Mouse (Mus musculus) embryonic facial prominence, embryonic 14.5 days (tissue): ENCODE results near the gene Agpat2. TPM values are rescaled to one million over a fixed set of nuclear protein-coding genes. Genes with fewer than 3 reads are reported as not detected.

Experiments
- ATAC-seq: fragments of 200-750 bp; cut with Nextera tagmentation; 2 replicates; pipeline ENCODE4 v1.8.0; 2017; ENCODE audit warnings: low read depth, moderate number of reproducible peaks, moderate TSS enrichment
- DNase-seq: peaks from one replicate; pipeline ENCODE4 v3.0.0-alpha.2; 2015; ENCODE audit warnings: low spot score
- H3K27ac ChIP-seq: fragments of 300-500 bp; sonication (generic); replicated peaks from 2 replicates; pipeline ENCODE4 v1.5.1; 2014; ENCODE audit warnings: low read depth, mild to moderate bottlenecking, low read length, moderate library complexity
- H3K27me3 ChIP-seq: fragments of 300-500 bp; sonication (generic); replicated peaks from 2 replicates; pipeline ENCODE4 v1.6.1; 2014; ENCODE audit warnings: low read length; ENCODE audit not compliant: control insufficient read depth, insufficient read depth
- H3K36me3 ChIP-seq: fragments of 300-500 bp; sonication (generic); 2 replicates; pipeline ENCODE4 v1.6.1; 2014; ENCODE audit warnings: low read length, mixed read lengths; ENCODE audit not compliant: control insufficient read depth, insufficient read depth
- H3K4me1 ChIP-seq: fragments of 300-500 bp; sonication (generic); 2 replicates; pipeline ENCODE4 v1.6.1; 2014; ENCODE audit warnings: antibody characterized with exemption, low read length; ENCODE audit not compliant: control insufficient read depth, insufficient read depth
- H3K4me2 ChIP-seq: fragments of 300-500 bp; sonication (generic); 2 replicates; pipeline ENCODE4 v1.6.1; 2014; ENCODE audit warnings: low read depth, mild to moderate bottlenecking, low read length, moderate library complexity, mixed read lengths
- H3K4me3 ChIP-seq: fragments of 300-500 bp; sonication (generic); 2 replicates; pipeline ENCODE4 v1.5.1; 2014; ENCODE audit warnings: low read depth, mild to moderate bottlenecking, low read length
- H3K9ac ChIP-seq: fragments of 300-500 bp; sonication (generic); 2 replicates; pipeline ENCODE4 v1.6.1; 2014; ENCODE audit warnings: low read depth, mild to moderate bottlenecking, low read length, moderate library complexity, mixed read lengths
- H3K9me3 ChIP-seq: fragments of 300-500 bp; sonication (generic); 2 replicates; pipeline ENCODE4 v1.6.1; 2016; ENCODE audit warnings: low read length; ENCODE audit not compliant: control insufficient read depth
- WGBS: fragments of 180-500 bp; shearing (Covaris S2); extraction: QIAGEN DNeasy Blood & Tissue Kit; methylation state at CpG from one replicate; pipeline ENCODE4 v1.1.7; 2014; 5-methylcytosine and 5-hydroxymethylcytosine counted together
- polyA plus RNA-seq: library from polyadenylated mRNA; unstranded; fragments of >200 nt; fragmentation: Nextera tagmentation; extraction: Ambion mirVana; gene quantifications from 2 replicates; pipeline ENCODE4 v1.2.1, GENCODE M21; 2014

Gene Agpat2
- polyA plus RNA-seq, 1 experiment from 2014 or later, result 25.1 TPM

GRCm38 (mm10) chr2:26615459-26616124 is 11.4 kb upstream of the Agpat2 start:
- Histone ChIP-seq H3K4me3 (no peak overlapping the region), H3K9me3 (no peaks in the 10 kb centered on the region), H3K27ac (no peak overlapping the region), H3K4me1 (no peaks in the 10 kb centered on the region), H3K9ac (no peak overlapping the region), H3K27me3 (no peaks in the 10 kb centered on the region), H3K36me3 (no peaks in the 10 kb centered on the region), H3K4me2 (no peak overlapping the region)
- DNase-seq (no peak), ATAC-seq (no peak)
- 84% methylated on average over 4 of the region's 4 CpGs for WGBS

- DNase-seq, result no peak
- Histone ChIP-seq H3K9ac (no peak overlapping the region), H3K9me3 (no peaks in the 10 kb centered on the region), H3K36me3 (no peaks in the 10 kb centered on the region), H3K4me2 (no peak overlapping the region), H3K27ac (no peak overlapping the region), H3K4me3 (no peak overlapping the region), H3K27me3 (no peaks in the 10 kb centered on the region), H3K4me1 (no peaks in the 10 kb centered on the region)
- no peak for ATAC-seq
- 83% methylated on average over 5 of the region's 5 CpGs for WGBS
Measured at GRCm38 (mm10) chr2:26614903-26615302, 10.7 kb upstream of the Agpat2 start.

- Histone ChIP-seq H3K36me3 (no peaks in the 10 kb centered on the region), H3K4me3 (no peak overlapping the region), H3K9ac (no peak overlapping the region), H3K9me3 (no peaks in the 10 kb centered on the region), H3K4me1 (peaks cover 8% of the 10 kb centered on the region), H3K27me3 (no peaks in the 10 kb centered on the region), H3K27ac (no peak overlapping the region), H3K4me2 (no peak overlapping the region)
- DNase-seq, result no peak
- ATAC-seq, result no peak
Measured at GRCm38 (mm10) chr2:26611896-26612295, 7.7 kb upstream of the Agpat2 start.

GRCm38 (mm10) chr2:26611054-26611453 is 6.8 kb upstream of the Agpat2 start:
- H3K9ac ChIP-seq, result no peak overlapping the region
- H3K36me3 ChIP-seq, result no peaks in the 10 kb centered on the region
- no peak overlapping the region for H3K4me2 ChIP-seq
- peaks cover 8% of the 10 kb centered on the region for H3K4me1 ChIP-seq
- H3K27me3 ChIP-seq, result no peaks in the 10 kb centered on the region
- no peak overlapping the region for H3K4me3 ChIP-seq
- no peaks in the 10 kb centered on the region for H3K9me3 ChIP-seq
- no peak for ATAC-seq
- H3K27ac ChIP-seq, result no peak overlapping the region
- no peak for DNase-seq

GRCm38 (mm10) chr2:26610526-26610925 is 6.3 kb upstream of the Agpat2 start:
- ATAC-seq, result no peak
- Histone ChIP-seq H3K4me3 (no peak overlapping the region), H3K4me1 (peaks cover 8% of the 10 kb centered on the region), H3K9ac (no peak overlapping the region), H3K36me3 (no peaks in the 10 kb centered on the region), H3K27ac (no peak overlapping the region), H3K9me3 (no peaks in the 10 kb centered on the region), H3K4me2 (no peak overlapping the region), H3K27me3 (no peaks in the 10 kb centered on the region)
- 73% methylated on average over 3 of the region's 3 CpGs for WGBS
- no peak for DNase-seq

- Histone ChIP-seq H3K4me2 (no peak overlapping the region), H3K9me3 (no peaks in the 10 kb centered on the region), H3K4me3 (no peak overlapping the region), H3K4me1 (peaks cover 8% of the 10 kb centered on the region), H3K36me3 (no peaks in the 10 kb centered on the region), H3K27me3 (no peaks in the 10 kb centered on the region), H3K9ac (no peak overlapping the region), H3K27ac (no peak overlapping the region)
- DNase-seq (no peak), ATAC-seq (no peak)
Measured at GRCm38 (mm10) chr2:26609261-26609661, 5.0 kb upstream of the Agpat2 start.

GRCm38 (mm10) chr2:26608781-26609180 is 4.6 kb upstream of the Agpat2 start:
- peaks cover 8% of the 10 kb centered on the region for H3K4me1 ChIP-seq
- no peaks in the 10 kb centered on the region for H3K36me3 ChIP-seq
- no peak for ATAC-seq
- DNase-seq, result no peak
- no peak overlapping the region for H3K9ac ChIP-seq
- H3K4me3 ChIP-seq, result no peak overlapping the region
- H3K4me2 ChIP-seq, result no peak overlapping the region
- no peak overlapping the region for H3K27ac ChIP-seq
- H3K9me3 ChIP-seq, result no peaks in the 10 kb centered on the region
- H3K27me3 ChIP-seq, result no peaks in the 10 kb centered on the region

GRCm38 (mm10) chr2:26607056-26607910 is 3.1 kb upstream of the Agpat2 start:
- Histone ChIP-seq H3K4me3 (no peak overlapping the region), H3K36me3 (no peaks in the 10 kb centered on the region), H3K9me3 (no peaks in the 10 kb centered on the region), H3K9ac (0 out of 2 replicates have a peak overlapping the region, but pooled peaks have one; percentile 23), H3K4me1 (peaks cover 8% of the 10 kb centered on the region), H3K27ac (no peak overlapping the region; the same call in 1 of the 2 replicates), H3K27me3 (no peaks in the 10 kb centered on the region), H3K4me2 (no peak overlapping the region)
- 43% methylated on average over 6 of the region's 6 CpGs for WGBS
- DNase-seq, result peak; percentile 74
- 0 out of 2 replicates have a peak, but pooled peaks have one; percentile 23 for ATAC-seq
